Mouse (Mus musculus): ENCODE results near the gene Knop1. TPM values are rescaled to one million over a fixed set of nuclear protein-coding genes. Genes with fewer than 3 reads are reported as not detected.

Gene Knop1
- total and polyA plus RNA-seq, 3 experiments = 11.2 to 39.1 (median 23.2) TPM

DNA sequence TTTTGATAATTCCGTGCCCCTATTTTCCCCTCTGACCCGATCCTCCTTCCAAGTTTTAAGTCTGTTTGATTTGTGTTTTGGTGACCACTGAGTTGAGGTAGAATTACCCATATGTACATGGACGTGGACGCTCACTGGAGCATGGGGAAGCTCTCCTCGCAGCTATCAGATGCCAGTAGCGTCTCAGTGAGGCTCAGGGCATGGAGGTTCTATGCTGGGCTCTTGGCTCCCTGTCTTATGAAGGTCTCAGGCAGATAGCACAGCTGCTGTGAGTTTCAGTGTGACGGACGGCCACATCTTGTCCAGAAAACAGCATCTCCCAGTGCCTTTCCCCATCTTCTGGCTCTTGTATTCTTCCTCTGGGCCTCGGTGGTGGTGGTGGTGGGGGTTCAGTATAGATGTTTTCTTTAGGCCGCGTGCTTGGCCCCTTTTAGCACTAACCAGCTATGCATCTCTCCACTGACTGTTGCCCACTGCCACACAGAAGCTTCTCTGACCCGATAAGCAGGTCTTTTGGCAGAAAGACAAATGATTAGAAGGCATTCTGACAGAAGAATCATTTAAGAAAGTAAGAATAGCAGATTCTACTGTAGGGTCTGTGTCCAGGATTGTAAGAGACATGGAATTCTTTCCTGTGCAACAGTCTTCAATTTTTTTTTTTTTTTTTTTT lies 34.0 kb downstream of the Knop1 start:
- peaks cover 82% of the 10 kb centered on the region for H3K36me3 ChIP-seq (replicated peaks)
- no peak overlapping the region for H3K4me3 ChIP-seq (ENCODE audit: low read depth, low read length)
- DNase-seq (ENCODE audit: low spot score) = no peak
- TF ChIP-seq CTCF (IDR thresholded peaks at IDR 0.05; ENCODE audit: low read depth, low read length) = no peak
- TF ChIP-seq GATA1 (IDR thresholded peaks at IDR 0.05; ENCODE audit: borderline replicate concordance, low read length) = no peak
- TF ChIP-seq TAL1 (conservative IDR thresholded peaks at IDR 0.05; ENCODE audit: low read depth, low read length) = no peak
- no peak for TF ChIP-seq GATA2 (IDR thresholded peaks at IDR 0.05; ENCODE audit: borderline replicate concordance, low read depth, low read length)
- no peak for TF ChIP-seq POLR2AphosphoS5 (IDR thresholded peaks at IDR 0.05; ENCODE audit: insufficient replicate concordance, low read depth, low read length)
- H3K4me1 ChIP-seq (ENCODE audit: insufficient read depth, low read depth, low read length) = no peaks in the 10 kb centered on the region
- no peaks in the 10 kb centered on the region for H3K9me3 ChIP-seq (replicated peaks)
- no peak for ATAC-seq (ENCODE audit: extremely low read depth, insufficient number of reproducible peaks, low FRiP score, poor library complexity, severe bottlenecking)
- no peaks in the 10 kb centered on the region for H3K27me3 ChIP-seq (ENCODE audit: insufficient read depth, low read length)

DNA sequence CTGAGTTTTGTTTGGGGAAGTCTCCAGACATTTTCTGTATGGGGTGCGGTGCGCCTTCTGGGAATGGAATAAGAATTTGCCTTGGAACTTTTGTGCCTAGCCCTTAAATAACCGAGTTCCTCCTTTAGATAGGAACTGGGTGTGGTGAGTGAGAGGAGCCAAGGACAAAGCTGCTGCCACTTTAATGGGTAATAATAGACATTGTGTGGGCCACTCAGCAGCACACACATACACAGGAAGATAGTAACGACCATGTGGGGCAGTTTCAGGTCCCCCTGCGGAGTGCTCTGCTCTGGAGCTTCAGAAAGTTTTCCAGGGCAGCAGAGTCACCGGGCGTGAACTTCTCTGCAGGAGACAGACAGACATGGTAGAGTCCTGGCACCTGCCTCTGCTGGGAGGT lies 34.7 kb downstream of the Knop1 start:
- ATAC-seq (ENCODE audit: extremely low read depth, insufficient number of reproducible peaks, low FRiP score, poor library complexity, severe bottlenecking) (no peak), DNase-seq (ENCODE audit: low spot score) (no peak)
- Histone ChIP-seq H3K36me3 (replicated peaks) (peaks cover 81% of the 10 kb centered on the region), H3K27me3 (ENCODE audit: insufficient read depth, low read length) (no peaks in the 10 kb centered on the region), H3K4me3 (ENCODE audit: low read depth, low read length) (no peak overlapping the region), H3K4me1 (ENCODE audit: insufficient read depth, low read depth, low read length) (no peaks in the 10 kb centered on the region), H3K9me3 (replicated peaks) (no peaks in the 10 kb centered on the region)
- TF ChIP-seq GATA2 (IDR thresholded peaks at IDR 0.05; ENCODE audit: borderline replicate concordance, low read depth, low read length) = no peak
- no peak for TF ChIP-seq CTCF (IDR thresholded peaks at IDR 0.05; ENCODE audit: low read depth, low read length)
- TF ChIP-seq TAL1 (conservative IDR thresholded peaks at IDR 0.05; ENCODE audit: low read depth, low read length) = no peak
- TF ChIP-seq POLR2AphosphoS5 (IDR thresholded peaks at IDR 0.05; ENCODE audit: insufficient replicate concordance, low read depth, low read length) = no peak
- TF ChIP-seq GATA1 (IDR thresholded peaks at IDR 0.05; ENCODE audit: borderline replicate concordance, low read length) = no peak

DNA sequence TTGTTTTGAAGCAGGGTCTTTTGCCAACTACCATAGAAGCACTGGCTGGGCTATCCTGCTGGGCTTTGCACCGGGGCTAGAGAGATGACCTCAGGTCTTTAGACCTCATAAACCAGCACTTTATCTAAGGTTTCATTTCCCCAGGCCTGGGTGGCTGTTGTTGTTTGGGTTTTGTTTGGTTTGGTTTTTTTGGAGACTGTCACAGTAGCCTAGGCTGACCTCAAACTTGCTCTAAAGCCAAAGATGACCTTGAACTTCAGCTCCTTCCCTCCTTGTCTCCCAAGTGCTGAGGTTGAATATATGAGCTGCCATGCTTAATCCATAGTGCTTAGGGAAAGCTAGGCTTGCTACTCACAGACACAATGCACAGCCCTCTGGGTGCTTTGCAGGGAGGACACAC lies 36.4 kb downstream of the Knop1 start:
- Histone ChIP-seq H3K27me3 (ENCODE audit: insufficient read depth, low read length) (no peaks in the 10 kb centered on the region), H3K4me1 (ENCODE audit: insufficient read depth, low read depth, low read length) (no peaks in the 10 kb centered on the region), H3K36me3 (replicated peaks) (peaks cover 80% of the 10 kb centered on the region), H3K4me3 (ENCODE audit: low read depth, low read length) (no peak overlapping the region), H3K9me3 (replicated peaks) (no peaks in the 10 kb centered on the region)
- no peak for DNase-seq (ENCODE audit: low spot score)
- no peak for TF ChIP-seq GATA2 (IDR thresholded peaks at IDR 0.05; ENCODE audit: borderline replicate concordance, low read depth, low read length)
- no peak for TF ChIP-seq POLR2AphosphoS5 (IDR thresholded peaks at IDR 0.05; ENCODE audit: insufficient replicate concordance, low read depth, low read length)
- TF ChIP-seq GATA1 (IDR thresholded peaks at IDR 0.05; ENCODE audit: borderline replicate concordance, low read length) = no peak
- no peak for TF ChIP-seq CTCF (IDR thresholded peaks at IDR 0.05; ENCODE audit: low read depth, low read length)
- no peak for TF ChIP-seq TAL1 (conservative IDR thresholded peaks at IDR 0.05; ENCODE audit: low read depth, low read length)
- no peak for ATAC-seq (ENCODE audit: extremely low read depth, insufficient number of reproducible peaks, low FRiP score, poor library complexity, severe bottlenecking)

DNA sequence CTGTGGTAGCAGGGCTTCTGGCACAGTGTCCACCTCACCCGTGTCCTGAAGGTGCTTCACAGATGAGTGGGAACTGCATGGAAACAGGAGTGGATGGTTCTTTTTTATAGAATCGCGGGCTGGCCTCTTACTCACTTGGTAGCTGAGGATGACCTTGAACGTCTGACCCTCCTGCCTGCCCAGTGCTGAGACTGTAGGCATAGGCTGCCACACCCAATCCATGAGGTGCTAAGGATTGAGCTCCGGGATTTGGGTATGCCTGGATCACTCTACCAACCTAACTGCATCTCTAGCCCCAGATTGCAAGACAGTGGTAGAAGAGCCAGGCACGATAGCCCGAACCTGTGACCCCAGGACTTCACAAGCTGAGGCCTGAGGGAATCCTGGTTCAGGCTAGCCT lies 38.3 kb downstream of the Knop1 start:
- peaks cover 78% of the 10 kb centered on the region for H3K36me3 ChIP-seq (replicated peaks)
- no peak for DNase-seq (ENCODE audit: low spot score)

DNA sequence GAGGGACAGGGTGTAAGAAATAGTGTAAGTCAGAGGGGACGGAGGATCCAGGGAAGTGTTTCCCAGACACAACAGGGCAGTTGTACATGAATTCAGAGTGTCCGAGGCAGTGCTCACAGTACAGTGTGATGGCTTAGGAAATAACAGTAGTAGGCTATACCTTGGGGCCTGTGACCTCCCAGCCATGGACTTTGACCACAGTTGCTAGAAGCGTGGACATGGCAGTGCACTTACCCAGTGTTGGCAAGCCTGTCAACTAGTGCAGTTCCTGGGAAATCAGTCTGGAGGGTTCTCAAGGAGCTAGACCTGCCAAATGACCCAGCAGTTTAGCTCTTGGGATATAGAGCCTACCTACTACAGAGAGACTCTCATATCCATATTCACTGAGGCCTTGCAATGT lies 39.8 kb downstream of the Knop1 start:
- no peak overlapping the region for H3K4me3 ChIP-seq (ENCODE audit: low read depth, low read length)
- peaks cover 75% of the 10 kb centered on the region for H3K36me3 ChIP-seq (replicated peaks)
- DNase-seq (ENCODE audit: low spot score) = no peak
- H3K9me3 ChIP-seq (replicated peaks) = no peaks in the 10 kb centered on the region
- no peaks in the 10 kb centered on the region for H3K27me3 ChIP-seq (ENCODE audit: insufficient read depth, low read length)
- no peak for ATAC-seq (ENCODE audit: extremely low read depth, insufficient number of reproducible peaks, low FRiP score, poor library complexity, severe bottlenecking)
- TF ChIP-seq GATA2 (IDR thresholded peaks at IDR 0.05; ENCODE audit: borderline replicate concordance, low read depth, low read length) (no peak), GATA1 (IDR thresholded peaks at IDR 0.05; ENCODE audit: borderline replicate concordance, low read length) (no peak), CTCF (IDR thresholded peaks at IDR 0.05; ENCODE audit: low read depth, low read length) (no peak), POLR2AphosphoS5 (IDR thresholded peaks at IDR 0.05; ENCODE audit: insufficient replicate concordance, low read depth, low read length) (no peak), TAL1 (conservative IDR thresholded peaks at IDR 0.05; ENCODE audit: low read depth, low read length) (no peak)
- H3K4me1 ChIP-seq (ENCODE audit: insufficient read depth, low read depth, low read length) = peaks cover 11% of the 10 kb centered on the region

More for the DNA sequence above, 38.3 kb downstream of the Knop1 start:
- ATAC-seq (ENCODE audit: extremely low read depth, insufficient number of reproducible peaks, low FRiP score, poor library complexity, severe bottlenecking) = no peak
- Histone ChIP-seq H3K4me1 (ENCODE audit: insufficient read depth, low read depth, low read length) (no peaks in the 10 kb centered on the region), H3K9me3 (replicated peaks) (no peaks in the 10 kb centered on the region), H3K27me3 (ENCODE audit: insufficient read depth, low read length) (no peaks in the 10 kb centered on the region), H3K4me3 (ENCODE audit: low read depth, low read length) (no peak overlapping the region)
- TF ChIP-seq GATA2 (IDR thresholded peaks at IDR 0.05; ENCODE audit: borderline replicate concordance, low read depth, low read length) = no peak
- no peak for TF ChIP-seq POLR2AphosphoS5 (IDR thresholded peaks at IDR 0.05; ENCODE audit: insufficient replicate concordance, low read depth, low read length)
- TF ChIP-seq TAL1 (conservative IDR thresholded peaks at IDR 0.05; ENCODE audit: low read depth, low read length) = no peak
- no peak for TF ChIP-seq CTCF (IDR thresholded peaks at IDR 0.05; ENCODE audit: low read depth, low read length)
- no peak for TF ChIP-seq GATA1 (IDR thresholded peaks at IDR 0.05; ENCODE audit: borderline replicate concordance, low read length)

DNA sequence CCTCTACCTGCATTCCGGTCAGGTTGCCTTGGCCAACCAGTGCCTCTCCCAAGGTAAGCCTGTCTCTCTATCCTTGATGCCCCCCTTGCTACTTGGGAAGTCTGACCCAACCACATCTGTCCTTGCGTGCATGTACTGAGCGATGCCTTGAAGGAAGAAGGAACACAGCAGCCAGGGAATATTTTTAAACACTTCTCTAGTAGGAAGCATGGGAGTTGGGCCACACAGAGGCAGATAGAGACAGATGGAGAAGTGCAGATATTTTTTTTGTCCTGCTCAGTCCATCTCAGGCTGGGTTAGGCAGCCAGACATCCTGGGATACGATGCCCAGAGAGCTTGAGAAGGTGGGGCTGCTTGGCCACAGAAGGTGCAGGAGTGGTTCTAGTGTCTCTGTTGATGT lies 42.5 kb downstream of the Knop1 start:
- H3K9me3 ChIP-seq (replicated peaks) = no peaks in the 10 kb centered on the region
- DNase-seq (ENCODE audit: low spot score) (no peak), ATAC-seq (ENCODE audit: extremely low read depth, insufficient number of reproducible peaks, low FRiP score, poor library complexity, severe bottlenecking) (no peak)
- TF ChIP-seq TAL1 (conservative IDR thresholded peaks at IDR 0.05; ENCODE audit: low read depth, low read length) = no peak
- TF ChIP-seq CTCF (IDR thresholded peaks at IDR 0.05; ENCODE audit: low read depth, low read length) = no peak
- no peak for TF ChIP-seq GATA2 (IDR thresholded peaks at IDR 0.05; ENCODE audit: borderline replicate concordance, low read depth, low read length)
- no peak for TF ChIP-seq GATA1 (IDR thresholded peaks at IDR 0.05; ENCODE audit: borderline replicate concordance, low read length)
- TF ChIP-seq POLR2AphosphoS5 (IDR thresholded peaks at IDR 0.05; ENCODE audit: insufficient replicate concordance, low read depth, low read length) = no peak
- no peaks in the 10 kb centered on the region for H3K27me3 ChIP-seq (ENCODE audit: insufficient read depth, low read length)
- H3K4me1 ChIP-seq (ENCODE audit: insufficient read depth, low read depth, low read length) = peaks cover 21% of the 10 kb centered on the region
- H3K4me3 ChIP-seq (ENCODE audit: low read depth, low read length) = no peak overlapping the region
- peaks cover 81% of the 10 kb centered on the region for H3K36me3 ChIP-seq (replicated peaks)
